Mouse (Mus musculus): ENCODE results near the gene Pipox.

Pipox gene

GRCm38 (mm10) chr11:77908468-77908867, 14.6 kb upstream of the Pipox start:
- DNase-seq (ENCODE audit: low spot score), result no peak

- no peak for DNase-seq (ENCODE audit: low spot score)
Measured at GRCm38 (mm10) chr11:77906747-77907174, 12.9 kb upstream of the Pipox start.

GRCm38 (mm10) chr11:77906097-77906687, 12.3 kb upstream of the Pipox start:
- DNase-seq (ENCODE audit: low spot score), result no peak

GRCm38 (mm10) chr11:77904707-77905106, 10.8 kb upstream of the Pipox start:
- no peak for DNase-seq (ENCODE audit: low spot score)

- no peak for DNase-seq (ENCODE audit: low spot score)
Measured at GRCm38 (mm10) chr11:77903761-77904160, 9.9 kb upstream of the Pipox start.

- DNase-seq (ENCODE audit: low spot score), result no peak
Measured at GRCm38 (mm10) chr11:77901775-77902355, 8.0 kb upstream of the Pipox start.

- DNase-seq (ENCODE audit: low spot score), result no peak
Measured at GRCm38 (mm10) chr11:77901366-77901765, 7.5 kb upstream of the Pipox start.

- no peak for DNase-seq (ENCODE audit: low spot score)
Measured at GRCm38 (mm10) chr11:77900696-77901095, 6.8 kb upstream of the Pipox start.

GRCm38 (mm10) chr11:77900187-77900586, 6.3 kb upstream of the Pipox start:
- no peak for DNase-seq (ENCODE audit: low spot score)

- no peak for DNase-seq (ENCODE audit: low spot score)
Measured at GRCm38 (mm10) chr11:77896820-77897805, 3.2 kb upstream of the Pipox start.

GRCm38 (mm10) chr11:77896480-77896819, 2.6 kb upstream of the Pipox start:
- DNase-seq (ENCODE audit: low spot score), result no peak

GRCm38 (mm10) chr11:77896011-77896410, 2.1 kb upstream of the Pipox start:
- DNase-seq (ENCODE audit: low spot score), result no peak

- DNase-seq (ENCODE audit: low spot score), result no peak
Measured at GRCm38 (mm10) chr11:77894967-77895366, 1.1 kb upstream of the Pipox start.

- DNase-seq (ENCODE audit: low spot score), result no peak
Measured at GRCm38 (mm10) chr11:77893283-77893682, 613 bp downstream of the Pipox start.

GRCm38 (mm10) chr11:77892883-77893282, 1.0 kb downstream of the Pipox start:
- DNase-seq (ENCODE audit: low spot score), result no peak

GRCm38 (mm10) chr11:77890648-77891258, 3.1 kb downstream of the Pipox start:
- DNase-seq (ENCODE audit: low spot score), result no peak

- no peak for DNase-seq (ENCODE audit: low spot score)
Measured at GRCm38 (mm10) chr11:77889484-77889883, 4.4 kb downstream of the Pipox start.

GRCm38 (mm10) chr11:77888846-77889245, 5.0 kb downstream of the Pipox start:
- DNase-seq (ENCODE audit: low spot score), result no peak

- DNase-seq (ENCODE audit: low spot score), result no peak
Measured at GRCm38 (mm10) chr11:77887373-77887960, 6.4 kb downstream of the Pipox start.

- DNase-seq (ENCODE audit: low spot score), result no peak
Measured at GRCm38 (mm10) chr11:77885246-77885575, 8.7 kb downstream of the Pipox start.

GRCm38 (mm10) chr11:77884524-77885245, 9.2 kb downstream of the Pipox start:
- DNase-seq (ENCODE audit: low spot score), result no peak

GRCm38 (mm10) chr11:77876760-77877148, 17.1 kb downstream of the Pipox start:
- no peak for DNase-seq (ENCODE audit: low spot score)
